Mouse (Mus musculus) bone marrow macrophage, adult 2 months (primary cell): ENCODE results near the gene Gm20425.

Experiments used
- CTCF ChIP-seq: IDR thresholded peaks from 2 replicates; pipeline ENCODE4 v1.5.1; 2012; ENCODE audit warnings: low read depth, mild to moderate bottlenecking, low read length, moderate library complexity
- POLR2A ChIP-seq: IDR thresholded peaks from 2 replicates; pipeline ENCODE4 v1.6.1; 2012; ENCODE audit warnings: mild to moderate bottlenecking, low read depth, low read length, borderline replicate concordance

DNA sequence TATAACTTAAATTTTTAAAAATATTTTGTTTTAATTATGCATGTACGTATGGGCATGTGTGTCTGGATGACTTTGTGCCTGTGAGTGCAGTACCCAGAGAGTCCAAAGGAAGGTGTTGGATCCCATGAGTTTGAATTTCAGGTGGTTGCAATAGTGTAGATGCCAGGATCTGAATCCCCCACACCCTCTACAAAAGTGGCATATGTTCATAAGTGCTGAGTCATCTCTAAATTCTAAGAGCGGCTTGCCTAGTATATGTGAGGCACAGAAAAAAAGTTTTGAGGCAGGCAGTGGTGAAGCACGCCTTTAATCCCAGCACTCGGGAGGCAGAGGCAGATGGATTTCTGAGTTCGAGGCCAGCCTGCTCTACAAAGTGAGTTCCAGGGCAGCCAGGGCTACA is 24.3 kb downstream of the Gm20425 start:
- TF ChIP-seq CTCF (no peak), POLR2A (no peak)
